Mouse (Mus musculus) C2C12 (cell line): ENCODE measurements around the gene Gm17571. TPM values are rescaled to one million over a fixed set of nuclear protein-coding genes. Genes with fewer than 3 reads are reported as not detected.

ENCODE experiments used
- H3K27me3 ChIP-seq: one replicate; pipeline ENCODE4 v1.6.1; 2011; ENCODE audit not compliant: control insufficient read depth, insufficient read depth, insufficient read length
- H3K36me3 ChIP-seq: one replicate; pipeline ENCODE4 v1.6.1; 2011; ENCODE audit not compliant: control insufficient read depth, insufficient read depth
- H3K4me3 ChIP-seq: one replicate; pipeline ENCODE4 v1.5.1; 2011; ENCODE audit warnings: mild to moderate bottlenecking, control low read depth; ENCODE audit not compliant: poor library complexity, insufficient read depth, severe bottlenecking
- H3K79me2 ChIP-seq: one replicate; pipeline ENCODE4 v1.6.1; 2011; ENCODE audit not compliant: control insufficient read depth, insufficient read depth
- H3K79me3 ChIP-seq: one replicate; pipeline ENCODE4 v1.6.1; 2011; ENCODE audit warnings: low read depth, control low read depth
- H3ac ChIP-seq: one replicate; pipeline ENCODE3; 2011; ENCODE audit warnings: low read depth; ENCODE audit not compliant: control insufficient read depth, insufficient read length
- CEBPB ChIP-seq: IDR thresholded peaks from one replicate; pipeline ENCODE4 v1.6.1; 2011; ENCODE audit warnings: low read depth, mild to moderate bottlenecking, control low read depth, moderate library complexity
- CTCF ChIP-seq: IDR thresholded peaks from one replicate; pipeline ENCODE4 v1.5.1; 2011; ENCODE audit not compliant: control insufficient read depth, insufficient read depth, insufficient read length
- FOSL1 ChIP-seq: IDR thresholded peaks from one replicate; pipeline ENCODE4 v1.8.0; 2011; ENCODE audit warnings: mild to moderate bottlenecking, low read length; ENCODE audit not compliant: poor library complexity, insufficient read depth, severe bottlenecking
- MAX ChIP-seq: IDR thresholded peaks from one replicate; pipeline ENCODE4 v1.6.1; 2011; ENCODE audit warnings: mild to moderate bottlenecking, control low read depth
- MYOD1 ChIP-seq: IDR thresholded peaks from one replicate; pipeline ENCODE4 v1.6.1; 2011; ENCODE audit warnings: low read depth; ENCODE audit not compliant: control insufficient read depth, insufficient read length
- MYOG ChIP-seq: IDR thresholded peaks from one replicate; pipeline ENCODE4 v1.6.1; 2011; ENCODE audit not compliant: control insufficient read depth, insufficient read length; ENCODE audit errors: extremely low read depth
- USF1 ChIP-seq: IDR thresholded peaks from one replicate; pipeline ENCODE4 v1.6.1; 2011; ENCODE audit warnings: low read depth, mild to moderate bottlenecking, control low read depth, moderate library complexity
- polyA plus RNA-seq: library from polyadenylated mRNA; unstranded; fragments of >200 nt; fragmentation: generic; extraction: Trizol; gene quantifications from one replicate; pipeline ENCODE4 v1.2.1, GENCODE M21; 2012; ENCODE audit warnings: missing spikeins

Gm17571 gene
- polyA plus RNA-seq, 1 experiment, result not detected

DNA sequence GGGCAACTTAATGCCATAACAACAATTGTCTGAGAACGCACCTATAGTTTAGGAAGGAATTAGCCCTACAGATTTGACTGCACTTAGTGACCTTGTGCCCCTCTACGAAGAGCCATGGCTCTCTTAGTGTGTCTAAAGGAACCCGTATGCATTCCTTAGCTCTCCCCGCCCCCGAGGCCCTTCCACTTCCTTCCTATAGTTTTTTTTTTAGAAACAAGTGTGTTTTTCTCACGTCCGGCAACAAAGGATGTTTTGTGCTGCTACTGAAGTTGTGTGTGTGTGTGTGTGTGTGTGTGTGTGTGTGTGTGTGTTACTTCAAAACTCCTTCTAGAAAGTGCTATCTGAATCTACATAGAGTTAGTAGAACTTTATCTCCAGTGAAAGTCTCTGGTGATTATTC lies 23.5 kb upstream of the Gm17571 start:
- no peaks in the 10 kb centered on the region for H3K27me3 ChIP-seq
- H3K4me3 ChIP-seq, result no peak overlapping the region
- no peak overlapping the region for H3ac ChIP-seq
- TF ChIP-seq MYOG (no peak), FOSL1 (no peak), MAX (no peak), CEBPB (no peak), MYOD1 (no peak), CTCF (no peak), USF1 (no peak)
- no peaks in the 10 kb centered on the region for H3K36me3 ChIP-seq
- H3K79me2 ChIP-seq, result no peaks in the 10 kb centered on the region
- no peaks in the 10 kb centered on the region for H3K79me3 ChIP-seq

DNA sequence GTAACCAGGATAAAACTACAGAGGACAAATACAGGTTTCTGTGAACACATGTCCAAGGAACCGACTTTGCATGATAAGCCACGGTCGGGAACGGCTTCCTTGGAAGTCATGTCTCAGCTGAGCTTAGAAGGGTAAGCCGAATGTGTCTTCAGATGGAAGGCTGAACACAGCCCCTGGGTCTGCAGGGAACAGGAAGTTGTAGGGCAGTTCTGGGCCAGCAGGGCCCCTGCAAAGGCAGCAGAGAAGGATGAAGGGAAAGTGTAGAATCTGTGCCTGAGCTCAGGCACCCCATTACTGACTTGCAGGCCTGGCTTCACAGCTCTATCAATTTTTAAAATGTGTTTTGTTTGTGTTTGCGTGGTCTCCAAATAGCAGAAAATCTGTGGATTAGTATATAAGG lies 22.2 kb upstream of the Gm17571 start:
- H3K4me3 ChIP-seq, result no peak overlapping the region
- H3K79me3 ChIP-seq, result no peaks in the 10 kb centered on the region
- no peaks in the 10 kb centered on the region for H3K79me2 ChIP-seq
- H3K36me3 ChIP-seq, result no peaks in the 10 kb centered on the region
- H3ac ChIP-seq, result no peak overlapping the region
- TF ChIP-seq CTCF (no peak), USF1 (no peak), MAX (no peak), FOSL1 (no peak), CEBPB (no peak), MYOD1 (no peak), MYOG (no peak)
- H3K27me3 ChIP-seq, result no peaks in the 10 kb centered on the region

DNA sequence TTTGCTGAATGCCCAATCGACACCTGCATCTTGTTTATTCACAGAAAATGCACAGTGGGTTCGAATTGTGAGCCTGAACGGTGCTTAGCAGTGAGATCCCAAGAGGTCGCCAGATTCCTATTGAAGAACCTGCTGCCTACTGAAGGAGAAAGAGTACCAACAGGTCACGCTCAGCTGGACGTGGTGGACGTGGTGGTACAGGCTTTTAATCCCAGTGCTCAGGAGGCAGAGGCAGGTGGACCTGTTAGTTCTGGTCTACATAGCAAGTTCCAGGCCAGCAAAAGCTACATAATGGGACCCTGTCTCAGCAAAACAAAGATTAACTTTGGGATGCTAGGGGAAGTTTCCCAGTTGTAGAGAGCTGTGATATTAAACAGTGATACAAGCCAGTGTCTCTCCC lies 21.2 kb upstream of the Gm17571 start:
- Histone ChIP-seq H3K79me2 (no peaks in the 10 kb centered on the region), H3K4me3 (no peak overlapping the region), H3K36me3 (no peaks in the 10 kb centered on the region), H3K27me3 (no peaks in the 10 kb centered on the region), H3K79me3 (no peaks in the 10 kb centered on the region), H3ac (no peak overlapping the region)
- TF ChIP-seq FOSL1 (no peak), CEBPB (no peak), MAX (no peak), CTCF (no peak), MYOG (no peak), MYOD1 (no peak), USF1 (no peak)

DNA sequence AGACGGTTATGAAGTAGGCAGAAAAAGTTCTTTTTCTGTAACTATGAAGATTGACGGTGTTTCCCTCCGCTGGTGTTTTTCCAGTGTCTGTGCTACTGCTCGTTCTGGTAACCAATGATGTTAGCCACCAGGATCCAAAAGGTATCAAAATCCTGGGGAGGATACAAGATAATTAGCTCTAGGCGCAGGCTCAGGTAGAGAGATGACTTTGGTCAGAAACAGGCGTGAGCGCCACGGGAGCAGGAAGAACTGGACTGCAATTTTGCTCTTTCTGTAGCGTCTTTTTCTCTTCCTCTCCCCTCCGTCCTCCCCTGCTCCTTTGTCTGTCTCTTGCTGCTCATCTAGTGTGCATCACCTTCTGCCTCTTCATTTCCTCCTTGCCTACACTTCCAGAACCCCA lies 20.3 kb upstream of the Gm17571 start:
- Histone ChIP-seq H3K79me3 (no peaks in the 10 kb centered on the region), H3ac (no peak overlapping the region), H3K79me2 (no peaks in the 10 kb centered on the region), H3K36me3 (no peaks in the 10 kb centered on the region), H3K4me3 (no peak overlapping the region), H3K27me3 (no peaks in the 10 kb centered on the region)
- TF ChIP-seq MAX (no peak), MYOD1 (no peak), MYOG (no peak), CTCF (no peak), CEBPB (no peak), FOSL1 (no peak), USF1 (no peak)

DNA sequence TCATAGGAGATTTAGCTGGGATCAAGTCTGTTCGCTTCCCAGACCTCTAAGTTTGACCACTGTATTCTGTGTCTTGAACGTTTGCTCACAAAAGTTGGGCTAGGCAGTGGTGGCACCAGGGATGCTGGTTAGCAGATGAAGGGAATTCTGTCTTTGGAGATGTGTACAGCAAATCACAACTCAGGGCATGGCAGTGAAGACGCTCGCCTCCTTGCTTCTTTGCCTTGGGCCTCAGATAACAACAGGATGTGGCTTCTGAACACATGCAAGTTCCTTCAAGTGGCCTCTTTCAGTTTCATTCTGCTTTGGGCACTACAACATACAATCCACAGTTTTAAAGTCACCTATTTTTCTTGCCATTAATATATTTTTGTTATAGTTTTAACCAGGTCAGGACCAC lies 19.8 kb upstream of the Gm17571 start:
- no peak overlapping the region for H3ac ChIP-seq
- no peaks in the 10 kb centered on the region for H3K36me3 ChIP-seq
- H3K79me2 ChIP-seq, result no peaks in the 10 kb centered on the region
- no peak overlapping the region for H3K4me3 ChIP-seq
- no peaks in the 10 kb centered on the region for H3K27me3 ChIP-seq
- no peaks in the 10 kb centered on the region for H3K79me3 ChIP-seq
- TF ChIP-seq MAX, result no peak
- no peak for TF ChIP-seq MYOD1
- TF ChIP-seq USF1, result no peak
- no peak for TF ChIP-seq CEBPB
- TF ChIP-seq CTCF, result no peak
- no peak for TF ChIP-seq MYOG
- TF ChIP-seq FOSL1, result no peak

DNA sequence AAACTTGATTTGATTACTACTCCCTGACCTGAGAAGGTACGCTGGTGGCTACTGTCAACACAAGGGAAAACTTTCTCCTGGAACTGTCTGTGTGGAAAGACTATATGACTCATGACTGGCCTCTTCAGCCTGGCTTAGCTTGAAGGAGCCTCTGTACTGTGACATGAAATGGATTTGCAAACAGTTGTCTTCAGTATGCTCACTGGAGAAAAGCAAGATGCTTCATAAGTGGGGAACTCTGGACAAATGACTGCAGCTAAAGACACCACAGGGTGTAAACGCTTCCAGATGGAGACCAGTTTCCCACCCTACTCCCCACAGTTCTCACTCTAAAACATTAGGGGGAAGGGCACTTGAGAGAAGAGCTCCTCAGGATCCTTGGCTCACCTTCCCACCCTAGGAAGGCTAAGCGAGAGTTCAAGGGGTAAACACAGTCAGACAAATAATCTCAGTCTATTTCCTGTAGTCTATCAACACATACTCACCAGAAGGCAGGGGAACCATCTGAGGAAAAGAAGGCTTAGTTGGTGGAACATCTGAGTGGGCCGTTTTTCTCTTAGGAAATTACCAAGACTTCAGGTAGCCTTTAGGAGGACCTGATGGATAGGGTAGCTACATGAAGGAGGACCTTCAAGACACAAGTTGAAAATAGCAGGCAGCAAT lies 18.9 kb upstream of the Gm17571 start:
- no peak overlapping the region for H3K4me3 ChIP-seq

DNA sequence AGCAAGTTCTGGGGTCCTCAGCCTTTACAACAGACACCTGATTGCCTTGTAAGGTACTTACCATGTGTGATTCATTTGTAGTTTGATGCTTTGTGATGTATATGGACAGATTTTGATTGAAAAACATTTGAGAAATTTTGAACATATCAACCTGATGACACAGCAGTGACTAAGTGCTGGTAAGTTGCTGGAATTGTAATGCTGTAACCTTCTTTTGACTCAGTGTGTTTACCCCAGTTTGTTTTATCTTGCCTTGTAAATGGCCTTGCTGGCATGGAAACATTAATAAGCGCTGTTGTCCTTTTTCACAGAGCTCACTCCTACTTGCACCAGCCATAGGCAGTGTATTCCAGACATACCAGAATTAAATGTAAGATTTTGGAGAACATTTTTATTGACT lies 14.4 kb upstream of the Gm17571 start:
- H3K27me3 ChIP-seq, result no peaks in the 10 kb centered on the region
- no peaks in the 10 kb centered on the region for H3K36me3 ChIP-seq
- TF ChIP-seq CEBPB, result no peak
- TF ChIP-seq MYOG, result no peak
- no peak for TF ChIP-seq MAX
- no peak for TF ChIP-seq MYOD1
- no peak for TF ChIP-seq FOSL1
- no peak for TF ChIP-seq CTCF
- no peak for TF ChIP-seq USF1

More for the DNA sequence above, 18.9 kb upstream of the Gm17571 start:
- H3K79me3 ChIP-seq, result no peaks in the 10 kb centered on the region
- no peaks in the 10 kb centered on the region for H3K27me3 ChIP-seq
- no peak for TF ChIP-seq USF1
- no peaks in the 10 kb centered on the region for H3K79me2 ChIP-seq
- H3ac ChIP-seq, result no peak overlapping the region
- H3K36me3 ChIP-seq, result no peaks in the 10 kb centered on the region

More for the DNA sequence above, 14.4 kb upstream of the Gm17571 start:
- H3K4me3 ChIP-seq, result no peak overlapping the region
- H3K79me3 ChIP-seq, result no peaks in the 10 kb centered on the region
- H3ac ChIP-seq, result no peak overlapping the region
- no peaks in the 10 kb centered on the region for H3K79me2 ChIP-seq
